Mouse (Mus musculus): ENCODE measurements around the gene Cnot2. TPM values are rescaled to one million over a fixed set of nuclear protein-coding genes. Genes with fewer than 3 reads are reported as not detected.

The Cnot2 gene
- polyA plus RNA-seq, 1 experiment from 2014 or later, result 127 TPM

- ATAC-seq, result no peak
- Histone ChIP-seq H3K9ac (ENCODE audit: low read length) (no peak overlapping the region), H3K4me2 (ENCODE audit: low read length) (no peak overlapping the region), H3K4me3 (ENCODE audit: low read depth, low read length) (no peak overlapping the region), H3K27me3 (replicated peaks; ENCODE audit: control insufficient read depth, insufficient read depth, low read length) (no peaks in the 10 kb centered on the region), H3K36me3 (ENCODE audit: control insufficient read depth, insufficient read depth, low read length) (no peaks in the 10 kb centered on the region), H3K27ac (ENCODE audit: low read depth, low read length) (no peak overlapping the region), H3K4me1 (ENCODE audit: control insufficient read depth, insufficient read depth, low read length) (no peaks in the 10 kb centered on the region), H3K9me3 (replicated peaks; ENCODE audit: control insufficient read depth, low read length) (no peaks in the 10 kb centered on the region)
- no peak for DNase-seq (ENCODE audit: low spot score)
- 11% methylated on average over 4 of the region's 4 CpGs for WGBS
These were observed 33.4 kb downstream of the Cnot2 start for GRCm38 (mm10) chr10:116547958-116548357.

DNA sequence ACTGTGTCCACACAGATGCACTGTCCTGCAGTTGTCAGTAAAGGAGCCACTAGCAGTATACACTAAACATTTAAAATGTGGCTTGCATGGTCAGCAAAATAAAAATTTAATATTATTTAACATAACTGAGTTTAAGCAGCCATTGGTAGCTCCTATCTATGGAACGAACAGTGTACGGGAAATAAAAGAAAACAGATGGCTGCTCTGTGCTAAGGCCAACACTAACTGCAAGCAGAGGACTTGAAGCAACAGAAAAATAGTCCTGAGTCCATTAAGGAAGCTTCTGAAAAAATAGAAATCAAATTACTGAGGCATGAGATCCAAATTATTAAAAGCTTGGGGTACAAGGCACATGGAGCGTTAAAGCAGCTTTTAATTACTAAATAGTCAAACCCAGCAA, 35.1 kb downstream of the Cnot2 start:
- DNase-seq (ENCODE audit: low spot score), result no peak
- 76% methylated on average over 3 of the region's 3 CpGs for WGBS

DNA sequence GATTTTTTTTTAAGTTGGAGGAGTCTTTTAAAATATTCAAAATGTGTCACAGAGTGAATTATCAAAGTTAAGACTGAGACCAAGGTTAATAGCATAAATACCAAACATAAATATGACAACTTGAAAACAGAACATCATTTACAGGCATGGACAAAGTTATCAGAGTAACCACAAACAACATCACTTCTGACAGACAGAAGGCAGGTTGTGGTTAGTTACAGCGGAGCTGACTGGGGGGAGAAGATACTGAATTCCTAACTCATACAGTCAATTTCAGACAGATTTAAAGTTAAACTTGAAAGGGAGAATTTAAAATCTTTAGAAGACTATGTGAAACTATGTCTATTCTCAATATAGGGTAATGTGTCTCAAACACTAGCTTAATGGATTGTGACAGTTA, 38.2 kb downstream of the Cnot2 start:
- DNase-seq (ENCODE audit: low spot score) (no peak), ATAC-seq (no peak)
- Histone ChIP-seq H3K4me1 (ENCODE audit: control insufficient read depth, insufficient read depth, low read length) (no peaks in the 10 kb centered on the region), H3K9me3 (replicated peaks; ENCODE audit: control insufficient read depth, low read length) (no peaks in the 10 kb centered on the region), H3K27ac (ENCODE audit: low read depth, low read length) (no peak overlapping the region), H3K4me3 (ENCODE audit: low read depth, low read length) (no peak overlapping the region), H3K27me3 (replicated peaks; ENCODE audit: control insufficient read depth, insufficient read depth, low read length) (no peaks in the 10 kb centered on the region), H3K36me3 (ENCODE audit: control insufficient read depth, insufficient read depth, low read length) (no peaks in the 10 kb centered on the region), H3K9ac (ENCODE audit: low read length) (no peak overlapping the region), H3K4me2 (ENCODE audit: low read length) (no peak overlapping the region)
- WGBS, result 98% methylated on average over 1 of the region's 1 CpGs

More for the DNA sequence above, 35.1 kb downstream of the Cnot2 start:
- H3K27me3 ChIP-seq (replicated peaks; ENCODE audit: control insufficient read depth, insufficient read depth, low read length), result no peaks in the 10 kb centered on the region
- no peak overlapping the region for H3K9ac ChIP-seq (ENCODE audit: low read length)
- ATAC-seq, result no peak
- no peaks in the 10 kb centered on the region for H3K9me3 ChIP-seq (replicated peaks; ENCODE audit: control insufficient read depth, low read length)
- H3K27ac ChIP-seq (ENCODE audit: low read depth, low read length), result no peak overlapping the region
- H3K4me3 ChIP-seq (ENCODE audit: low read depth, low read length), result no peak overlapping the region
- no peaks in the 10 kb centered on the region for H3K4me1 ChIP-seq (ENCODE audit: control insufficient read depth, insufficient read depth, low read length)
- H3K36me3 ChIP-seq (ENCODE audit: control insufficient read depth, insufficient read depth, low read length), result no peaks in the 10 kb centered on the region
- H3K4me2 ChIP-seq (ENCODE audit: low read length), result no peak overlapping the region

DNA sequence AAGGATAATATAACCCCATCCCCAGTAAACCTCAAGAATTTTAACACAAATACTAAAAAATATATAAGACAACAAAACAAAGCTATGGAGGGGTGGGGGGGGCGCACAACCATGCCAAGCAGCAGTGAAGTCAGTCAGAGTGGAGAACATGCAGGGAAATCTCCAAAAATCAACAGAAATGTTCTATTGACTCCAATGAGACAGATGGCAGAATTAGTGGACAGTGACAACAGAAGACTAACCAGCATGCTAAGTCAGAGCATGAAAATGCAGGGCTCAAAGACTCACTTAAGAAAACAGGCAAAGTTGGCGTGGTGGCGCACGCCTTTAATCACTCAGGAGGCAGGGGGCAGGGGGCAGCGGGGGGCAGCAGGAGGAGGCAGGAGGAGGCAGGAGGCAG, 40.6 kb downstream of the Cnot2 start:
- DNase-seq (ENCODE audit: low spot score), result no peak

DNA sequence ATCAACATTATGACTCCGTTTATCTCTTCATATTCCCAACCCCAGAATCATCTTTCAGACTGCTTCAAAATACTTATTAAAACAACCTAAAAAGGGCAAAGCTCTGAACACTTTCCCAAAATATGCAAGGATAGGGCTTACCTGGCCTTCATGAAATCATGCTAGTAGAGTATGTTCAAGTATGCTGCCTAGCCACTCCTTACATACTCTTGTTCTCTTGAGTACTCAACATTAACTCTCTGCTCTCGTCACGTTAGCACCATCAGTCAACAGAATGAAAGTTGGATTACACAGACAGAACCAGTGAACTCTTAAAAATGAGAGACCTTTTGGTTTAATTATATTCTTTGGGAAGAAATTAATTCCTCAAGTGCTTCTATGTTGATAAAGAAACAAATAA, 43.8 kb downstream of the Cnot2 start:
- WGBS, result 97% methylated on average over 3 of the region's 3 CpGs
- no peak for ATAC-seq
- H3K4me3 ChIP-seq (ENCODE audit: low read depth, low read length), result no peak overlapping the region

More for the DNA sequence above, 40.6 kb downstream of the Cnot2 start:
- Histone ChIP-seq H3K27me3 (replicated peaks; ENCODE audit: control insufficient read depth, insufficient read depth, low read length) (no peaks in the 10 kb centered on the region), H3K9me3 (replicated peaks; ENCODE audit: control insufficient read depth, low read length) (no peaks in the 10 kb centered on the region), H3K9ac (ENCODE audit: low read length) (no peak overlapping the region), H3K4me3 (ENCODE audit: low read depth, low read length) (no peak overlapping the region), H3K27ac (ENCODE audit: low read depth, low read length) (no peak overlapping the region), H3K4me2 (ENCODE audit: low read length) (no peak overlapping the region), H3K4me1 (ENCODE audit: control insufficient read depth, insufficient read depth, low read length) (no peaks in the 10 kb centered on the region), H3K36me3 (ENCODE audit: control insufficient read depth, insufficient read depth, low read length) (no peaks in the 10 kb centered on the region)
- 80% methylated on average over 5 of the region's 5 CpGs for WGBS
- no peak for ATAC-seq

GRCm38 (mm10) chr10:116534278-116534677, 47.0 kb downstream of the Cnot2 start:
- Histone ChIP-seq H3K27me3 (replicated peaks; ENCODE audit: control insufficient read depth, insufficient read depth, low read length) (no peaks in the 10 kb centered on the region), H3K4me3 (ENCODE audit: low read depth, low read length) (no peak overlapping the region), H3K9ac (ENCODE audit: low read length) (no peak overlapping the region; the same call in 1 of the 2 replicates), H3K4me1 (ENCODE audit: control insufficient read depth, insufficient read depth, low read length) (peaks cover 8% of the 10 kb centered on the region; the same call in 1 of the 2 replicates), H3K36me3 (ENCODE audit: control insufficient read depth, insufficient read depth, low read length) (no peaks in the 10 kb centered on the region), H3K4me2 (ENCODE audit: low read length) (no peak overlapping the region), H3K9me3 (replicated peaks; ENCODE audit: control insufficient read depth, low read length) (no peaks in the 10 kb centered on the region), H3K27ac (ENCODE audit: low read depth, low read length) (no peak overlapping the region; the same call in 1 of the 2 replicates)
- WGBS, result 4% methylated on average over 3 of the region's 3 CpGs
- ATAC-seq, result peak; percentile 55; the same call in 1 of the 2 replicates
- DNase-seq (ENCODE audit: low spot score), result peak; percentile 55

More for the DNA sequence above, 43.8 kb downstream of the Cnot2 start:
- Histone ChIP-seq H3K36me3 (ENCODE audit: control insufficient read depth, insufficient read depth, low read length) (no peaks in the 10 kb centered on the region), H3K4me2 (ENCODE audit: low read length) (no peak overlapping the region), H3K9me3 (replicated peaks; ENCODE audit: control insufficient read depth, low read length) (no peaks in the 10 kb centered on the region), H3K4me1 (ENCODE audit: control insufficient read depth, insufficient read depth, low read length) (peaks cover 8% of the 10 kb centered on the region; the same call in 1 of the 2 replicates), H3K27ac (ENCODE audit: low read depth, low read length) (no peak overlapping the region), H3K27me3 (replicated peaks; ENCODE audit: control insufficient read depth, insufficient read depth, low read length) (no peaks in the 10 kb centered on the region), H3K9ac (ENCODE audit: low read length) (no peak overlapping the region)
- DNase-seq (ENCODE audit: low spot score), result no peak

DNA sequence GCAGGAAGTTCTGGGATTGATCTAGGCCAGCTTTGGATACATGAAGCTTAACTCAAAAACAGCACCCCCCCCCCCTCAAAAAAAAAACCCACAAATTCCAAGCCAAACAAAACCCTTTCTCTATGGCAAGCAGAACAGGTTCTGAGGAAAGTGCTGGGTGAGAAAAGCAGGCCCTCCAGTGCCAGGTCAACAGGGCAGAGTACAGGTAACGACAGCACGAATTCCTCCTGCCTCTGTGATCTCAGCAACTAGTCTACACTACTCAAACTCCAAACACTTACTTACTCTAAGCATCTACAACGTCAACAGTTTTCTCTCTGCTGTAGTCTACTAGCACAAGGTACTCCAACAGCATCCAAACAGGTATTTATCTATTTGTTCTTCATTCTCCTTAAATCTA, 48.8 kb downstream of the Cnot2 start:
- no peaks in the 10 kb centered on the region for H3K27me3 ChIP-seq (replicated peaks; ENCODE audit: control insufficient read depth, insufficient read depth, low read length)
- no peaks in the 10 kb centered on the region for H3K36me3 ChIP-seq (ENCODE audit: control insufficient read depth, insufficient read depth, low read length)
- 84% methylated on average over 3 of the region's 3 CpGs for WGBS
- H3K4me1 ChIP-seq (ENCODE audit: control insufficient read depth, insufficient read depth, low read length), result peaks cover 8% of the 10 kb centered on the region; the same call in 1 of the 2 replicates
- no peak overlapping the region for H3K4me2 ChIP-seq (ENCODE audit: low read length)
- no peak for ATAC-seq
- no peak overlapping the region for H3K4me3 ChIP-seq (ENCODE audit: low read depth, low read length)
- no peaks in the 10 kb centered on the region for H3K9me3 ChIP-seq (replicated peaks; ENCODE audit: control insufficient read depth, low read length)
- DNase-seq (ENCODE audit: low spot score), result no peak
- H3K9ac ChIP-seq (ENCODE audit: low read length), result no peak overlapping the region
- no peak overlapping the region for H3K27ac ChIP-seq (ENCODE audit: low read depth, low read length)

- WGBS, result 89% methylated on average over 3 of the region's 3 CpGs
These were observed 50.2 kb downstream of the Cnot2 start for GRCm38 (mm10) chr10:116531063-116531462.

GRCm38 (mm10) chr10:116519588-116519987, 61.7 kb downstream of the Cnot2 start:
- no peak overlapping the region for H3K4me2 ChIP-seq (ENCODE audit: low read length)
- no peaks in the 10 kb centered on the region for H3K27me3 ChIP-seq (replicated peaks; ENCODE audit: control insufficient read depth, insufficient read depth, low read length)
- no peak overlapping the region for H3K4me3 ChIP-seq (ENCODE audit: low read depth, low read length)
- no peaks in the 10 kb centered on the region for H3K4me1 ChIP-seq (ENCODE audit: control insufficient read depth, insufficient read depth, low read length)
- no peak overlapping the region for H3K9ac ChIP-seq (ENCODE audit: low read length)
- no peak for ATAC-seq
- WGBS, result 88% methylated on average over 1 of the region's 1 CpGs
- H3K27ac ChIP-seq (ENCODE audit: low read depth, low read length), result no peak overlapping the region
- no peak for DNase-seq (ENCODE audit: low spot score)
- H3K9me3 ChIP-seq (replicated peaks; ENCODE audit: control insufficient read depth, low read length), result no peaks in the 10 kb centered on the region
- H3K36me3 ChIP-seq (ENCODE audit: control insufficient read depth, insufficient read depth, low read length), result no peaks in the 10 kb centered on the region

More at GRCm38 (mm10) chr10:116531063-116531462, 50.2 kb downstream of the Cnot2 start:
- Histone ChIP-seq H3K27me3 (replicated peaks; ENCODE audit: control insufficient read depth, insufficient read depth, low read length) (no peaks in the 10 kb centered on the region), H3K9me3 (replicated peaks; ENCODE audit: control insufficient read depth, low read length) (no peaks in the 10 kb centered on the region), H3K9ac (ENCODE audit: low read length) (no peak overlapping the region), H3K4me2 (ENCODE audit: low read length) (no peak overlapping the region), H3K36me3 (ENCODE audit: control insufficient read depth, insufficient read depth, low read length) (no peaks in the 10 kb centered on the region), H3K4me3 (ENCODE audit: low read depth, low read length) (no peak overlapping the region), H3K4me1 (ENCODE audit: control insufficient read depth, insufficient read depth, low read length) (peaks cover 8% of the 10 kb centered on the region; the same call in 1 of the 2 replicates), H3K27ac (ENCODE audit: low read depth, low read length) (no peak overlapping the region)
- DNase-seq (ENCODE audit: low spot score), result no peak
- no peak for ATAC-seq
